Mouse (Mus musculus) E14TG2a.4 (cell line): ENCODE measurements around the gene BC049352.

ENCODE experiments used
- CTCF ChIP-seq: conservative IDR thresholded peaks from 2 replicates; pipeline ENCODE4 v1.5.1; 2014; ENCODE audit warnings: low read length
- NANOG ChIP-seq: IDR thresholded peaks from 2 replicates; pipeline ENCODE4 v1.6.1; 2014; ENCODE audit warnings: borderline replicate concordance, low read length, mixed read lengths
- POU5F1 ChIP-seq: IDR thresholded peaks from 2 replicates; pipeline ENCODE4 v1.6.1; 2014; ENCODE audit warnings: low read length, borderline replicate concordance

- no peak for TF ChIP-seq CTCF
- no peak for TF ChIP-seq POU5F1
- no peak for TF ChIP-seq NANOG
Measured at GRCm38 (mm10) chr9:45261466-45261865, 79.7 kb downstream of the BC049352 start.
